Mouse (Mus musculus) hematopoietic stem cell, adult 5-6 weeks (primary cell): Measurements from ENCODE around the gene Szt2. TPM values are rescaled to one million over a fixed set of nuclear protein-coding genes. Genes with fewer than 3 reads are reported as not detected.

Experiments
- ATAC-seq, 2 experiments: fragments of 125-278 bp in 1 of 2; replicated peaks in 1 of 2; 2 replicates each; pipeline ENCODE4 v1.8.0; 2016 to 2017; ENCODE audit warnings: inconsistent platforms in 2 of 2, mild to moderate bottlenecking in 2 of 2, moderate number of reproducible peaks in 2 of 2, low read depth in 1 of 2, moderate TSS enrichment in 1 of 2; ENCODE audit not compliant: low FRiP score in 2 of 2, poor library complexity in 2 of 2, severe bottlenecking in 2 of 2, insufficient read depth in 1 of 2, low TSS enrichment in 1 of 2
- total RNA-seq: library from RNA; stranded (forward); fragments of 172-1452, 232-1000 nt; gene quantifications from 2 replicates; pipeline ENCODE4 v1.2.3, GENCODE M21; 2017

Szt2 gene
- total RNA-seq, 1 experiment from 2014 or later = 5.2 TPM

DNA sequence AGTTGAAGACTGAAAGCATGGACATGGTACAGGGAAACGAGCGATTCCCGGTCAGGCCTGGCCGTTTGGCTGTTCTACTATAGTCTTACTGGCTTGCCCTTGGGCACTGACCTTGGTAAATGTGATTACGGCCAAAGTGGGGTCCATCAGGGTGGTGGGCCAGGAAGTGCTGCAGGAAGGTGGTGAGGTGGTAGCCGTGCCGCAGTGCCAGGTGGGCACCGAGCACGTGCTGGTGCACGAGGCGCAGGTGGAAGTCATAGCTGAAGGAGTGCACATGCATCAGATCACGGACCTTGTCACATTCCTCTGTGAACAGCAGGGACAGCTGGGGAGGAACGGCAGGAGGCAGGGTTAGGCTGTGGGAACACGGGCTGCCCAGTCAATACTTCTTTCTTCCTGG is 43.1 kb downstream of the Szt2 start:
- no peak for ATAC-seq

DNA sequence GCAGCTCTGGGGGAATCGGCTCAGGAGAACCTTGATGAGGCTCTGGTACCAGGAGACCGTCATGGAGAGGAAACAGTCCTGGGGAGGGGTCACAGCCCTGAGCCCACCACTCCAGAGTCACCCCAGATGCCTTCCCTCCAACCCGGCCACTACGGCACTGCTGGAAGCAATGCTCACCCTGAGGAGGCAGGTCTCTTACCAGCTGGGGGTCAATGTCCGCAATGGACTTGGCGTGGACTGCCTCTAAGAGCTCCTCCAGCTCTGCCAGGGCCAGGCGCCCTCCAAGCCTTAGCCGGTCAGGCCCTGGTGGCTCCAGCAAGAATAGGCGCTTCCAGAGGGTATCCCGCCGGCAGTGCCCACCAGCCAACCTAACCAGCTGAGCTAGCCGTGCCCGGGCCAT is 44.4 kb downstream of the Szt2 start:
- ATAC-seq = no peak

- ATAC-seq = no peak
These were observed 45.1 kb downstream of the Szt2 start for GRCm38 (mm10) chr4:118363985-118364384.

DNA sequence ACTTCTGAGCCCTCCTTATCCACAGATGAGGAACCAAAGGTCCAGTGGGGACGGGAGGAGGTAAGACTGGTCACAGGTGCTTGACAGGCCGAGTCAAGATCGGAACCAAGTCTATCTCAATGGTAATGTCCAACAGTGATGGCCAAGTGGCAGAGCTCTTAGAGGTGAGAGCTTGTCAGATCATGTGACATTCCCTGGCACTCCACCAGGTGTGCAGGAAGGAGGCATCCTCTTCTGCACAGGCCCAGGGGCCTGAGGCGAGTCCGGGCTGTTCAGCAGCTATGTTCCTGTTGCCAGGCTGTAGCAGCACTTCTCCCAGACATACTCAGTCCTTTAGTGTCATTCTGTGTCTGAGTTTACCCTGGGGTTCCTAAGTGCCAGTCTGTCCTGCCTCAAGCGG is 46.2 kb downstream of the Szt2 start:
- no peak for ATAC-seq

- ATAC-seq = no peak
These were observed 47.6 kb downstream of the Szt2 start for GRCm38 (mm10) chr4:118361451-118361850.

- ATAC-seq = peak; percentile 78 to 81
These were observed 49.0 kb downstream of the Szt2 start for GRCm38 (mm10) chr4:118359896-118360720.

- ATAC-seq = no peak; a peak in 1 of 4 replicates
These were observed 49.7 kb downstream of the Szt2 start for GRCm38 (mm10) chr4:118359211-118359895.

DNA sequence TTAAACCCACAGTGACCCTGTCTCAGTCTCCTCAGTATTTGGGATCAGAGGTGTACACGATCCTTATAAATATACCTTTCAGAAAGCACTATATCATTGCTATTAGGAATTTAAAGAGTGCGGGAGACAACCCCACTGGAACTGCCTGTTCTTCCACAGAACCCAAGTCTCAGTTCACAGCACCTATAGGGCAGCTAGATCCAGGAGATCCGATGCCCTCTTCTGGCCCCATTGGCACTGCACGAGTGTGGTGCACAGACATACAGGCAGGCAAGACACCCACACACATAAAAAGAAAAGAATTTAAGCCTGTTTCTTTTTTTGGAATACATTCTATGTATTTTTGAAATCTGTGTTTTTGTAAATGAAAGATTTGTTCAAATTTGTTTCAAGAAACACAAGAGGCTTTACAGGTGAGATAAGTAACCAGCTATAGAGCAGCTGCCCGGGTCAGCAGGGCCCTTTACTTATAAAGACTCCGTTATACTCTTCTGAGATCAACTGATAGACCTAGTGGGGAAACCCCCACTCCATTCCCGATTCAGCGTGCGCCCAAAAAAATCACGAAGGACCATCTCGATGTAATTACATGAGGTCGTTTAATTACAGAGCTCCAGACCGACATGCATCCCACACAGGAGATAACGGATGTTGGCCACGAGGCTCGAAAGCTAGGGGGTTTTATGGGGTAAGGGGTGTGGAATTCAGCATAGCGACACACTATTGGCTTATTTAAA is 50.7 kb downstream of the Szt2 start:
- no peak for ATAC-seq

DNA sequence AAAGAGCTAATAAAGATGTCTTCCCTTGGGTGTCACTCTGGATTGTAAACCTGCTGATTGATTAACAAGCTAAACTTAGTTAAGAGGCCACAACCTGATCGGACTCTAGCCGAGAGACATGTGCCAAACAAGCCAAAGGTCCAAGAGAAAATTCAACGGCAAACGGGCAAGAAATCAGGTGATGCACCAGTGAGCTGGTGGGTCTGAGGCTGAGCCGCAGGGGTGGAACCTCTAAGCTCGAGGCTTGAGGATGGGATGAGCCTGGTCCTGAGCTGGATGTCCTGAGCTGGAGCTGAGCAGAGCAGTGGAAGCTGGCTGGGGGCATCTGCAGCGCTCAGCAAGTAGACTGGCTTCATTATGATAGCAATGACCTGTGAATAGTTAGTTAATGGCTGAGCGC is 51.6 kb downstream of the Szt2 start:
- no peak for ATAC-seq

GRCm38 (mm10) chr4:118356738-118357137 is 52.3 kb downstream of the Szt2 start:
- ATAC-seq = no peak

- ATAC-seq = no peak
These were observed 54.8 kb downstream of the Szt2 start for GRCm38 (mm10) chr4:118354289-118354688.

- ATAC-seq = no peak
These were observed 55.4 kb downstream of the Szt2 start for GRCm38 (mm10) chr4:118353689-118354088.

GRCm38 (mm10) chr4:118351828-118352227 is 57.2 kb downstream of the Szt2 start:
- ATAC-seq = no peak

- no peak for ATAC-seq
These were observed 58.2 kb downstream of the Szt2 start for GRCm38 (mm10) chr4:118350864-118351263.

GRCm38 (mm10) chr4:118347529-118348309 is 61.4 kb downstream of the Szt2 start:
- peak; percentile 50 to 69; a peak in 2 of 4 replicates for ATAC-seq

- no peak for ATAC-seq
These were observed 67.6 kb downstream of the Szt2 start for GRCm38 (mm10) chr4:118341447-118341846.

DNA sequence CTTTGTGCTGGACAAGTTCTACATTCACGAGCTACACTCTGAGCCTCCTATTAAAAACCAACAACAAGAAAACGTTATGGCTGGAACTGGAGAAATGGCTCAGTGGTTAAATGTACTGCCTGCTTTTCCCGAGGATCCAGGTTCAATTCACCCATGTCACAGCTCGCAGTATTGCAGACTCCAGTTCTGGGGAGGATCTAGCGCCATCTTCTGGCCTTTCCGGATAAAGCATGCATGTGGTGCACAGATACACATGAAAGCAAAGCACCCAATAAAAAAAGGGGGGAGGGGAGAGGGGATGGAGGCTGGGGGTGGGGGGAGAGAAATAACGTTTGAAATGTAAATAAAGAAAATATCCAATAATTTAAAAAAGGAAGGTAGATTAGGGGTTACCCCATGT is 72.4 kb downstream of the Szt2 start:
- peak; percentile 56 to 72; a peak in 3 of 4 replicates for ATAC-seq
